Mouse (Mus musculus): ENCODE measurements around the gene Scyl1. TPM values are rescaled to one million over a fixed set of nuclear protein-coding genes. Genes with fewer than 3 reads are reported as not detected.

Scyl1 gene
- polyA plus RNA-seq, 1 experiment from 2014 or later: 73.5 TPM

GRCm38 (mm10) chr19:5725029-5725707 lies 46.1 kb downstream of the Scyl1 start:
- Histone ChIP-seq H3K9me3 (ENCODE audit: control insufficient read depth, low read length) (no peaks in the 10 kb centered on the region), H3K27ac (replicated peaks; ENCODE audit: low read depth, low read length) (no peak overlapping the region; the same call in 1 of the 2 replicates), H3K9ac (replicated peaks; ENCODE audit: low read length) (no peak overlapping the region; the same call in 1 of the 2 replicates), H3K4me2 (ENCODE audit: low read length) (peak overlapping the region; percentile 100), H3K27me3 (ENCODE audit: control insufficient read depth, insufficient read depth, low read length) (no peaks in the 10 kb centered on the region), H3K4me1 (ENCODE audit: control insufficient read depth, insufficient read depth, low read length) (peaks cover 40% of the 10 kb centered on the region), H3K4me3 (replicated peaks; ENCODE audit: low read depth, low read length) (peak overlapping the region; percentile 99), H3K36me3 (ENCODE audit: control insufficient read depth, insufficient read depth, low read length) (peaks cover 54% of the 10 kb centered on the region)
- ATAC-seq (ENCODE audit: low FRiP score, low TSS enrichment) (no peak), DNase-seq (no peak)
- WGBS: 83% methylated on average over 12 of the region's 12 CpGs

- Histone ChIP-seq H3K9me3 (ENCODE audit: control insufficient read depth, low read length) (no peaks in the 10 kb centered on the region), H3K4me1 (ENCODE audit: control insufficient read depth, insufficient read depth, low read length) (peaks cover 34% of the 10 kb centered on the region), H3K27me3 (ENCODE audit: control insufficient read depth, insufficient read depth, low read length) (no peaks in the 10 kb centered on the region), H3K27ac (replicated peaks; ENCODE audit: low read depth, low read length) (no peak overlapping the region), H3K36me3 (ENCODE audit: control insufficient read depth, insufficient read depth, low read length) (peaks cover 60% of the 10 kb centered on the region), H3K4me2 (ENCODE audit: low read length) (peak overlapping the region; percentile 100), H3K4me3 (replicated peaks; ENCODE audit: low read depth, low read length) (no peak overlapping the region; the same call in 1 of the 2 replicates), H3K9ac (replicated peaks; ENCODE audit: low read length) (no peak overlapping the region)
- ATAC-seq (ENCODE audit: low FRiP score, low TSS enrichment) (no peak), DNase-seq (no peak)
- 85% methylated on average over 7 of the region's 7 CpGs for WGBS
These were observed 46.7 kb downstream of the Scyl1 start for GRCm38 (mm10) chr19:5724549-5724941.

GRCm38 (mm10) chr19:5723934-5724548 lies 47.2 kb downstream of the Scyl1 start:
- Histone ChIP-seq H3K4me1 (ENCODE audit: control insufficient read depth, insufficient read depth, low read length) (peaks cover 34% of the 10 kb centered on the region), H3K4me2 (ENCODE audit: low read length) (no peak overlapping the region), H3K36me3 (ENCODE audit: control insufficient read depth, insufficient read depth, low read length) (peaks cover 65% of the 10 kb centered on the region), H3K27me3 (ENCODE audit: control insufficient read depth, insufficient read depth, low read length) (no peaks in the 10 kb centered on the region), H3K4me3 (replicated peaks; ENCODE audit: low read depth, low read length) (no peak overlapping the region), H3K9me3 (ENCODE audit: control insufficient read depth, low read length) (no peaks in the 10 kb centered on the region), H3K9ac (replicated peaks; ENCODE audit: low read length) (no peak overlapping the region), H3K27ac (replicated peaks; ENCODE audit: low read depth, low read length) (no peak overlapping the region)
- no peak for ATAC-seq (ENCODE audit: low FRiP score, low TSS enrichment)
- 72% methylated on average over 4 of the region's 4 CpGs for WGBS
- no peak for DNase-seq

GRCm38 (mm10) chr19:5722848-5723425 lies 48.3 kb downstream of the Scyl1 start:
- WGBS: 93% methylated on average over 7 of the region's 7 CpGs
- H3K4me3 ChIP-seq (replicated peaks; ENCODE audit: low read depth, low read length): no peak overlapping the region

GRCm38 (mm10) chr19:5721233-5721632 lies 50.0 kb downstream of the Scyl1 start:
- H3K4me3 ChIP-seq (replicated peaks; ENCODE audit: low read depth, low read length): no peak overlapping the region
- H3K4me1 ChIP-seq (ENCODE audit: control insufficient read depth, insufficient read depth, low read length): peaks cover 23% of the 10 kb centered on the region
- no peak overlapping the region for H3K27ac ChIP-seq (replicated peaks; ENCODE audit: low read depth, low read length)
- H3K27me3 ChIP-seq (ENCODE audit: control insufficient read depth, insufficient read depth, low read length): no peaks in the 10 kb centered on the region
- DNase-seq (no peak), ATAC-seq (ENCODE audit: low FRiP score, low TSS enrichment) (no peak)
- 95% methylated on average over 6 of the region's 6 CpGs for WGBS
- no peak overlapping the region for H3K4me2 ChIP-seq (ENCODE audit: low read length)
- peaks cover 76% of the 10 kb centered on the region for H3K36me3 ChIP-seq (ENCODE audit: control insufficient read depth, insufficient read depth, low read length)
- no peaks in the 10 kb centered on the region for H3K9me3 ChIP-seq (ENCODE audit: control insufficient read depth, low read length)
- H3K9ac ChIP-seq (replicated peaks; ENCODE audit: low read length): no peak overlapping the region

More at GRCm38 (mm10) chr19:5722848-5723425, 48.3 kb downstream of the Scyl1 start:
- Histone ChIP-seq H3K9ac (replicated peaks; ENCODE audit: low read length) (no peak overlapping the region), H3K27me3 (ENCODE audit: control insufficient read depth, insufficient read depth, low read length) (no peaks in the 10 kb centered on the region), H3K4me1 (ENCODE audit: control insufficient read depth, insufficient read depth, low read length) (peaks cover 27% of the 10 kb centered on the region), H3K4me2 (ENCODE audit: low read length) (no peak overlapping the region), H3K36me3 (ENCODE audit: control insufficient read depth, insufficient read depth, low read length) (peaks cover 76% of the 10 kb centered on the region), H3K9me3 (ENCODE audit: control insufficient read depth, low read length) (no peaks in the 10 kb centered on the region), H3K27ac (replicated peaks; ENCODE audit: low read depth, low read length) (no peak overlapping the region)
- ATAC-seq (ENCODE audit: low FRiP score, low TSS enrichment) (no peak), DNase-seq (no peak)

- H3K9me3 ChIP-seq (ENCODE audit: control insufficient read depth, low read length): no peaks in the 10 kb centered on the region
- ATAC-seq (ENCODE audit: low FRiP score, low TSS enrichment) (no peak), DNase-seq (peak; percentile 14)
- H3K27me3 ChIP-seq (ENCODE audit: control insufficient read depth, insufficient read depth, low read length): no peaks in the 10 kb centered on the region
- peaks cover 15% of the 10 kb centered on the region for H3K4me1 ChIP-seq (ENCODE audit: control insufficient read depth, insufficient read depth, low read length)
- peak overlapping the region; percentile 45; the same call in 1 of the 2 replicates for H3K27ac ChIP-seq (replicated peaks; ENCODE audit: low read depth, low read length)
- H3K36me3 ChIP-seq (ENCODE audit: control insufficient read depth, insufficient read depth, low read length): peaks cover 72% of the 10 kb centered on the region
- no peak overlapping the region; the same call in 1 of the 2 replicates for H3K9ac ChIP-seq (replicated peaks; ENCODE audit: low read length)
- WGBS: 42% methylated on average over 10 of the region's 10 CpGs
- no peak overlapping the region for H3K4me3 ChIP-seq (replicated peaks; ENCODE audit: low read depth, low read length)
- no peak overlapping the region; the same call in 1 of the 2 replicates for H3K4me2 ChIP-seq (ENCODE audit: low read length)
These were observed 54.3 kb downstream of the Scyl1 start for GRCm38 (mm10) chr19:5716955-5717354.

- no peaks in the 10 kb centered on the region for H3K9me3 ChIP-seq (ENCODE audit: control insufficient read depth, low read length)
- H3K4me1 ChIP-seq (ENCODE audit: control insufficient read depth, insufficient read depth, low read length): peaks cover 15% of the 10 kb centered on the region
- H3K4me2 ChIP-seq (ENCODE audit: low read length): peak overlapping the region; percentile 52
- ATAC-seq (ENCODE audit: low FRiP score, low TSS enrichment) (peak; percentile 72), DNase-seq (peak; percentile 81)
- 13% methylated on average over 43 of the region's 43 CpGs for WGBS
- H3K36me3 ChIP-seq (ENCODE audit: control insufficient read depth, insufficient read depth, low read length): peaks cover 65% of the 10 kb centered on the region
- H3K4me3 ChIP-seq (replicated peaks; ENCODE audit: low read depth, low read length): peak overlapping the region; percentile 25
- no peaks in the 10 kb centered on the region for H3K27me3 ChIP-seq (ENCODE audit: control insufficient read depth, insufficient read depth, low read length)
- H3K27ac ChIP-seq (replicated peaks; ENCODE audit: low read depth, low read length): peak overlapping the region; percentile 49; the same call in 1 of the 2 replicates
- H3K9ac ChIP-seq (replicated peaks; ENCODE audit: low read length): peak overlapping the region; percentile 51; the same call in 1 of the 2 replicates
These were observed 55.2 kb downstream of the Scyl1 start for GRCm38 (mm10) chr19:5715793-5716688.

GRCm38 (mm10) chr19:5713730-5714129 lies 57.5 kb downstream of the Scyl1 start:
- H3K4me1 ChIP-seq (ENCODE audit: control insufficient read depth, insufficient read depth, low read length): peaks cover 15% of the 10 kb centered on the region
- no peaks in the 10 kb centered on the region for H3K9me3 ChIP-seq (ENCODE audit: control insufficient read depth, low read length)
- ATAC-seq (ENCODE audit: low FRiP score, low TSS enrichment) (no peak), DNase-seq (no peak)
- H3K27ac ChIP-seq (replicated peaks; ENCODE audit: low read depth, low read length): no peak overlapping the region
- H3K4me3 ChIP-seq (replicated peaks; ENCODE audit: low read depth, low read length): no peak overlapping the region
- no peak overlapping the region for H3K9ac ChIP-seq (replicated peaks; ENCODE audit: low read length)
- H3K27me3 ChIP-seq (ENCODE audit: control insufficient read depth, insufficient read depth, low read length): no peaks in the 10 kb centered on the region
- peaks cover 62% of the 10 kb centered on the region for H3K36me3 ChIP-seq (ENCODE audit: control insufficient read depth, insufficient read depth, low read length)
- 20% methylated on average over 2 of the region's 2 CpGs for WGBS
- no peak overlapping the region for H3K4me2 ChIP-seq (ENCODE audit: low read length)

Data from midbrain, embryonic 14.5 days (tissue).